Mouse (Mus musculus) stomach, postnatal 0 days (tissue): ENCODE measurements around the gene A1bg. TPM values are rescaled to one million over a fixed set of nuclear protein-coding genes. Genes with fewer than 3 reads are reported as not detected.

Experiments used
- ATAC-seq: fragments of 200-750 bp; cut with Nextera tagmentation; 2 replicates; pipeline ENCODE4 v1.8.0; 2017; ENCODE audit not compliant: low FRiP score, low TSS enrichment
- DNase-seq: peaks from one replicate; pipeline ENCODE4 v3.0.0-alpha.2; 2016; ENCODE audit warnings: low spot score
- H3K27ac ChIP-seq: fragments of 300-500 bp; sonication (generic); replicated peaks from 2 replicates; pipeline ENCODE4 v1.5.1; 2014; ENCODE audit warnings: mild to moderate bottlenecking, control low read depth
- H3K27me3 ChIP-seq: fragments of 300-500 bp; sonication (generic); 2 replicates; pipeline ENCODE4 v1.6.1; 2014; ENCODE audit warnings: low read length; ENCODE audit not compliant: control insufficient read depth, insufficient read depth
- H3K36me3 ChIP-seq: fragments of 300-500 bp; sonication (generic); 2 replicates; pipeline ENCODE4 v1.6.1; 2014; ENCODE audit warnings: low read length, mixed read lengths; ENCODE audit not compliant: control insufficient read depth, insufficient read depth
- H3K4me1 ChIP-seq: fragments of 300-500 bp; sonication (generic); replicated peaks from 2 replicates; pipeline ENCODE4 v1.6.1; 2014; ENCODE audit warnings: antibody characterized with exemption; ENCODE audit not compliant: control insufficient read depth, insufficient read depth
- H3K4me2 ChIP-seq: fragments of 300-500 bp; sonication (generic); replicated peaks from 2 replicates; pipeline ENCODE4 v1.6.1; 2014; ENCODE audit warnings: low read depth, mild to moderate bottlenecking, control low read depth, moderate library complexity
- H3K4me3 ChIP-seq: fragments of 300-500 bp; sonication (generic); 2 replicates; pipeline ENCODE4 v1.5.1; 2014; ENCODE audit warnings: low read depth, low read length, control low read depth
- H3K9ac ChIP-seq: fragments of 300-500 bp; sonication (generic); 2 replicates; pipeline ENCODE4 v1.6.1; 2014; ENCODE audit warnings: mild to moderate bottlenecking, low read length, control low read depth, mixed read lengths
- H3K9me3 ChIP-seq: fragments of 300-500 bp; sonication (generic); 2 replicates; pipeline ENCODE4 v1.6.1; 2016; ENCODE audit warnings: low read length; ENCODE audit not compliant: control insufficient read depth
- CTCF ChIP-seq: IDR thresholded peaks from 2 replicates; pipeline ENCODE4 v1.5.1; 2016; ENCODE audit warnings: antibody characterized with exemption, low read depth, mild to moderate bottlenecking, moderate library complexity
- EP300 ChIP-seq: optimal IDR thresholded peaks from 2 replicates; pipeline ENCODE3; 2016; ENCODE audit warnings: antibody characterized with exemption
- WGBS: fragments of 180-500 bp; shearing (Covaris S2); extraction: QIAGEN DNeasy Blood & Tissue Kit; methylation state at CpG from one replicate; pipeline ENCODE4 v1.1.7; 2014; 5-methylcytosine and 5-hydroxymethylcytosine counted together
- polyA plus RNA-seq: library from polyadenylated mRNA; unstranded; fragments of >200 nt; fragmentation: Nextera tagmentation; extraction: Ambion mirVana; gene quantifications from 2 replicates; pipeline ENCODE4 v1.2.1, GENCODE M21; 2015

Gene A1bg
- polyA plus RNA-seq, 1 experiment from 2014 or later = not detected

- H3K27ac ChIP-seq = no peak overlapping the region
- no peak overlapping the region for H3K4me3 ChIP-seq
- H3K27me3 ChIP-seq = no peaks in the 10 kb centered on the region
- TF ChIP-seq EP300 (no peak), CTCF (no peak)
- WGBS = 76% methylated on average over 6 of the region's 6 CpGs
- H3K9me3 ChIP-seq = no peaks in the 10 kb centered on the region
- no peaks in the 10 kb centered on the region for H3K4me1 ChIP-seq
- H3K36me3 ChIP-seq = no peaks in the 10 kb centered on the region
- DNase-seq (no peak), ATAC-seq (no peak)
- no peak overlapping the region for H3K9ac ChIP-seq
- no peak overlapping the region for H3K4me2 ChIP-seq
Observed at GRCm38 (mm10) chr15:60898187-60898965, 24.4 kb downstream of the A1bg start.

GRCm38 (mm10) chr15:60896040-60896439 lies 26.8 kb downstream of the A1bg start:
- Histone ChIP-seq H3K9ac (no peak overlapping the region), H3K27ac (no peak overlapping the region), H3K4me3 (no peak overlapping the region), H3K4me2 (no peak overlapping the region), H3K36me3 (no peaks in the 10 kb centered on the region), H3K4me1 (no peaks in the 10 kb centered on the region), H3K27me3 (no peaks in the 10 kb centered on the region), H3K9me3 (no peaks in the 10 kb centered on the region)
- DNase-seq = no peak
- WGBS = 79% methylated on average over 2 of the region's 2 CpGs
- TF ChIP-seq EP300 (no peak), CTCF (no peak)
- no peak for ATAC-seq

GRCm38 (mm10) chr15:60892976-60893463 lies 29.8 kb downstream of the A1bg start:
- 50% methylated on average over 3 of the region's 3 CpGs for WGBS
- H3K4me3 ChIP-seq = no peak overlapping the region
- no peaks in the 10 kb centered on the region for H3K4me1 ChIP-seq
- no peak overlapping the region for H3K9ac ChIP-seq
- no peaks in the 10 kb centered on the region for H3K9me3 ChIP-seq
- DNase-seq (no peak), ATAC-seq (no peak)
- H3K36me3 ChIP-seq = no peaks in the 10 kb centered on the region
- no peak overlapping the region for H3K4me2 ChIP-seq
- no peaks in the 10 kb centered on the region for H3K27me3 ChIP-seq
- TF ChIP-seq EP300 (no peak), CTCF (no peak)
- no peak overlapping the region for H3K27ac ChIP-seq

- H3K27ac ChIP-seq = no peak overlapping the region
- WGBS = 60% methylated on average over 2 of the region's 2 CpGs
- no peak overlapping the region for H3K4me3 ChIP-seq
- H3K9me3 ChIP-seq = no peaks in the 10 kb centered on the region
- TF ChIP-seq EP300 = no peak
- TF ChIP-seq CTCF = no peak
- no peaks in the 10 kb centered on the region for H3K4me1 ChIP-seq
- H3K27me3 ChIP-seq = no peaks in the 10 kb centered on the region
- no peak overlapping the region for H3K9ac ChIP-seq
- DNase-seq = peak; percentile 61
- H3K36me3 ChIP-seq = no peaks in the 10 kb centered on the region
- H3K4me2 ChIP-seq = no peak overlapping the region
- peak; percentile 98 for ATAC-seq
Observed at GRCm38 (mm10) chr15:60888724-60889123, 34.1 kb downstream of the A1bg start.

- no peaks in the 10 kb centered on the region for H3K9me3 ChIP-seq
- H3K4me2 ChIP-seq = no peak overlapping the region
- no peak overlapping the region for H3K27ac ChIP-seq
- DNase-seq (no peak), ATAC-seq (no peak)
- no peaks in the 10 kb centered on the region for H3K27me3 ChIP-seq
- no peak overlapping the region for H3K4me3 ChIP-seq
- H3K36me3 ChIP-seq = no peaks in the 10 kb centered on the region
- 82% methylated on average over 6 of the region's 6 CpGs for WGBS
- no peaks in the 10 kb centered on the region for H3K4me1 ChIP-seq
- TF ChIP-seq EP300 (no peak), CTCF (no peak)
- H3K9ac ChIP-seq = no peak overlapping the region
Observed at GRCm38 (mm10) chr15:60875721-60876120, 47.1 kb downstream of the A1bg start.

- no peak overlapping the region for H3K4me2 ChIP-seq
- no peak for TF ChIP-seq EP300
- no peak for TF ChIP-seq CTCF
- 89% methylated on average over 3 of the region's 3 CpGs for WGBS
- no peaks in the 10 kb centered on the region for H3K9me3 ChIP-seq
- no peaks in the 10 kb centered on the region for H3K36me3 ChIP-seq
- ATAC-seq = no peak
- H3K27ac ChIP-seq = no peak overlapping the region
- no peak overlapping the region for H3K9ac ChIP-seq
- no peak for DNase-seq
- no peak overlapping the region for H3K4me3 ChIP-seq
- no peaks in the 10 kb centered on the region for H3K4me1 ChIP-seq
- H3K27me3 ChIP-seq = no peaks in the 10 kb centered on the region
Observed at GRCm38 (mm10) chr15:60862417-60862816, 60.4 kb downstream of the A1bg start.
